Mouse (Mus musculus) heart, postnatal 14 days (tissue): ENCODE measurements at regions not wholly inside any gene's neighbourhood (a gene's known extent, or its start where the extent isn't known, plus 50 kb on each side); places are given as distances from the start of the nearest gene placed in this dataset.
A peak's percentile ranks its signal among the peaks of the same experiment; 100 is the strongest.
"Not testable (repeated sequence)": the region's sequence is repeated elsewhere in the genome, so short reads cannot be mapped to it uniquely, and the experiment has no call there.

ENCODE experiments used
- DNase-seq, 2 experiments: peaks; one replicate each; pipeline ENCODE4 v3.0.0; 2021 to 2022
- intact Hi-C: fragments of 180-260 bp; cut with DNase I; formaldehyde crosslinking; loops from one replicate; pipeline ENCODE4 v1.15.1; 2025

GRCm38 (mm10) chr12:23325756-23326155 lies 454.3 kb downstream of the Gm10330 start:
- intact Hi-C loops, DNase-seq: not testable (repeated sequence)

- DNase-seq: peak; percentile 2 to 7
- intact Hi-C loops: not testable (repeated sequence)
Measured at GRCm38 (mm10) chr12:23315186-23315585, 464.9 kb downstream of the Gm10330 start.
